8 mouse cellular contexts compared by ENCODE assay signal in the genomic region with DNA sequence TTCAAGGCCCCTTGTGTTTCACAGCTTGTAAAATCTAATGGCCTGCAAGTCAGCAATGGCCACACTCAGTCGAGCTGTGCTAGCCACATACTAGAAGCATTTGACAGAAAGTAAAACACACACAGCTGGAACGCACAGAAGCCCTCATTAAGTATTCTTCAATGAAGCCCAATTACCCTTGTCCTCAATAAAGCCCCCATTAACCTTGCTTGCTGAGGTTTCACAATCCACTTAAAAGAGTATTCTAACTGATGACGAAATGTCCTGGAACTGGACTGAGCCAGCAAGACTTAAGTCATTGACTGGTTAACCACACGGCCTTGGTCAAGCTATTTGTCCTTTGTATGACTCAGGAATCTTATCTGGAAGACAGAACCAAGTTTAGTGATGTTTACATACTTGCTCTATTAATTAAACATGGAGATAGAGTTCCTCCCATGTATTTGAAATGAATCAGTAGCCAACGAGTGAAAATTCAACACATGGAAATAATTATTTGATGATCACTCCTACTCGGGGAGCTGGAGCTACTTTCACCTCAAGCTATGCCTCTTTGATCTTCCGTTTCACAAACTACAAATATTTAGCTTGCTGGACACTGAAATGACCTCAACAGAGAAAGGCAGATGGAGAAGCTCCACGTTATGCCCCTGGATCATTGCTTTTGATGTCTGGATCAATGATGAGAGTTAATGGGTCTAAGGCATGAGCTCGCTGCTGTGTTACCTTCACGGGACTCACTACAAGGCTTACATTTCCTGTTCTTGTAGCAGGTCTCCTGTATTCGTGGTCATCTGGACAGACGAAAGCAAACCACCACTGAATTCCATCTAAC.
DNase-seq lines count a peak whose midpoint lies in the region; ATAC-seq lines count a peak whose summit lies in the region.
"Had no signal": no experiment of that assay in that cellular context is flagged by ENCODE, and none has a peak within 500 bp of the region (broad histone marks: within the 10 kb centered on the region; RNA-seq: fewer than 3 reads in every experiment).

No protein-coding gene starts in this region.

- DNase-seq in 3134 (ENCODE audit: extremely low read depth, insufficient read length, low spot score) (peak; percentile 54), 3T3-L1 (ENCODE audit: low read depth, low spot score) (peak; percentile 86)
- no peak for DNase-seq in right cerebral cortex, adult 2 months (ENCODE audit: low spot score in 2 of 2)
- no peak for DNase-seq in heart, embryonic 10.5 days (ENCODE audit: low spot score)
- DNase-seq in heart, postnatal 10 days: no peak

- no peak overlapping the region for H3K9ac ChIP-seq in forebrain, embryonic 16.5 days (replicated peaks; ENCODE audit: low read depth, low read length)
- H3K9ac ChIP-seq in lung, embryonic 16.5 days (ENCODE audit: low read length): no peak overlapping the region
- H3K9ac ChIP-seq: hindbrain, embryonic 15.5 days had no signal

- H3K4me3 ChIP-seq in forebrain, embryonic 16.5 days (replicated peaks; ENCODE audit: low read length): no peak overlapping the region
- H3K4me3 ChIP-seq in lung, embryonic 16.5 days (ENCODE audit: low read length): no peak overlapping the region
- no peak overlapping the region for H3K4me3 ChIP-seq in heart, embryonic 10.5 days
- H3K4me3 ChIP-seq: hindbrain, embryonic 15.5 days had no signal

- H3K4me1 ChIP-seq in forebrain, embryonic 16.5 days (replicated peaks; ENCODE audit: control insufficient read depth, insufficient read depth, low read length): 0 out of 2 replicates have a peak, but pooled peaks cover 5% of the 10 kb centered on the region
- H3K4me1 ChIP-seq in lung, embryonic 16.5 days (replicated peaks; ENCODE audit: control insufficient read depth, insufficient read depth, low read length): peaks cover 36% of the 10 kb centered on the region
- peaks cover 14% of the 10 kb centered on the region for H3K4me1 ChIP-seq in heart, embryonic 10.5 days

- 49% methylated on average over 12 of the region's 12 CpGs for whole genome bisulfite sequencing in forebrain, embryonic 16.5 days
- 34% methylated on average over 12 of the region's 12 CpGs for WGBS in lung, embryonic 16.5 days
- WGBS in heart, embryonic 10.5 days: 76% methylated on average over 12 of the region's 12 CpGs

- peak; percentile 32; the same call in 1 of the 2 replicates for ATAC-seq in forebrain, embryonic 16.5 days
- ATAC-seq in lung, embryonic 16.5 days (ENCODE audit: low read depth): peak; percentile 61

- H3K27ac ChIP-seq in forebrain, embryonic 16.5 days (ENCODE audit: low read length): no peak overlapping the region
- peak overlapping the region; percentile 1; the same call in 1 of the 2 replicates for H3K27ac ChIP-seq in lung, embryonic 16.5 days (ENCODE audit: low read length)
- H3K27ac ChIP-seq in heart, embryonic 10.5 days: no peak overlapping the region
- H3K27ac ChIP-seq: hindbrain, embryonic 15.5 days had no signal

- no peaks in the 10 kb centered on the region for H3K36me3 ChIP-seq in forebrain, embryonic 16.5 days (ENCODE audit: control insufficient read depth, insufficient read depth)
- H3K36me3 ChIP-seq in lung, embryonic 16.5 days (ENCODE audit: control insufficient read depth, insufficient read depth, low read length): no peaks in the 10 kb centered on the region
- H3K36me3 ChIP-seq in heart, embryonic 10.5 days: no peaks in the 10 kb centered on the region
- H3K36me3 ChIP-seq: hindbrain, embryonic 15.5 days had no signal

- H3K9me3 ChIP-seq in forebrain, embryonic 16.5 days (ENCODE audit: control insufficient read depth, low read length): no peaks in the 10 kb centered on the region
- no peaks in the 10 kb centered on the region for H3K9me3 ChIP-seq in lung, embryonic 16.5 days (ENCODE audit: control insufficient read depth, low read length)
- H3K9me3 ChIP-seq in heart, embryonic 10.5 days: no peaks in the 10 kb centered on the region
- H3K9me3 ChIP-seq: hindbrain, embryonic 15.5 days had no signal

- H3K27me3 ChIP-seq in forebrain, embryonic 16.5 days (replicated peaks; ENCODE audit: control insufficient read depth, insufficient read depth, low read length): no peaks in the 10 kb centered on the region
- no peaks in the 10 kb centered on the region for H3K27me3 ChIP-seq in lung, embryonic 16.5 days (ENCODE audit: control insufficient read depth, insufficient read depth, low read depth, low read length)
- no peaks in the 10 kb centered on the region for H3K27me3 ChIP-seq in heart, embryonic 10.5 days (ENCODE audit: insufficient read depth, poor library complexity, severe bottlenecking)
- H3K27me3 ChIP-seq: hindbrain, embryonic 15.5 days had no signal

- intact Hi-C loops in heart, postnatal 10 days (cut with DNase I): loop anchor here (5.0 to 10.0 kb wide), 4 partner anchors 107 to 345 kb away; a partner anchor contains a TSS

- no peak overlapping the region for H3K4me2 ChIP-seq in forebrain, embryonic 16.5 days (ENCODE audit: low read length)
- no peak overlapping the region for H3K4me2 ChIP-seq in lung, embryonic 16.5 days (ENCODE audit: low read depth, low read length)
- H3K4me2 ChIP-seq: hindbrain, embryonic 15.5 days had no signal

Comparison
In these comparisons a context has a peak if more than half of its experiments do, and no peak if none do; other contexts are left out.
1. DNase-seq: peak in 3134 (single experiment) and 3T3-L1 (single experiment); none in right cerebral cortex, adult 2 months (0 of 2), heart, embryonic 10.5 days (single experiment) and heart, postnatal 10 days (0 of 2).